Comparison of ENCODE assay signal across 29 mouse cellular contexts in genomic region chr15:93653378-93653777, GRCm38 (mm10).
"Had no signal": no experiment of that assay in that cellular context is flagged by ENCODE, and none has a peak within 500 bp of the region (broad histone marks: within the 10 kb centered on the region; RNA-seq: fewer than 3 reads in every experiment).

No protein-coding gene starts in this region.

- H3K4me2 ChIP-seq: heart, embryonic 11.5 days; heart, embryonic 12.5 days; heart, embryonic 13.5 days; heart, embryonic 15.5 days; hindbrain, embryonic 12.5 days; hindbrain, embryonic 13.5 days; hindbrain, embryonic 14.5 days; hindbrain, embryonic 15.5 days; intestine, embryonic 15.5 days; kidney, embryonic 15.5 days had no signal

- H3K36me3 ChIP-seq: heart, embryonic 10.5 days; heart, embryonic 12.5 days; heart, embryonic 13.5 days; heart, embryonic 15.5 days; hindbrain, embryonic 10.5 days; hindbrain, embryonic 12.5 days; hindbrain, embryonic 13.5 days; hindbrain, embryonic 15.5 days; intestine, embryonic 15.5 days; kidney, embryonic 15.5 days had no signal

- H3K4me3 ChIP-seq: heart, embryonic 10.5 days; heart, embryonic 12.5 days; heart, embryonic 13.5 days; heart, embryonic 15.5 days; hindbrain, embryonic 10.5 days; hindbrain, embryonic 12.5 days; hindbrain, embryonic 13.5 days; hindbrain, embryonic 15.5 days; intestine, embryonic 15.5 days; kidney, embryonic 15.5 days; layer of hippocampus, adult 2 months; left cerebral cortex, adult 2 months had no signal

- H3K27me3 ChIP-seq: heart, embryonic 12.5 days; heart, embryonic 13.5 days; heart, embryonic 15.5 days; hindbrain, embryonic 12.5 days; hindbrain, embryonic 13.5 days; hindbrain, embryonic 15.5 days; intestine, embryonic 15.5 days; kidney, embryonic 15.5 days had no signal

- DNase-seq: heart, postnatal 10 days; heart, postnatal 36 days; heart, postnatal 4 days; kidney, adult 11 months; kidney, adult 18-20 months; kidney, adult 2 months; kidney, adult 8-10 months; kidney, adult 9 months; kidney, postnatal 10 days; kidney, postnatal 14 days; kidney, postnatal 25 days; kidney, postnatal 36 days; kidney, postnatal 4 days; layer of hippocampus, adult 9-11 months; layer of hippocampus, postnatal 36 days had no signal
